10 mouse cellular contexts compared by ENCODE assay signal in genomic region chr8:124273606-124274218, GRCm38 (mm10). TPM values are rescaled to one million over a fixed set of nuclear protein-coding genes. Genes with fewer than 3 reads are reported as not detected.
DNase-seq lines count a peak whose midpoint lies in the region; ATAC-seq lines count a peak whose summit lies in the region.
"Had no signal": no experiment of that assay in that cellular context is flagged by ENCODE, and none has a peak within 500 bp of the region (broad histone marks: within the 10 kb centered on the region; RNA-seq: fewer than 3 reads in every experiment).

No protein-coding gene starts in this region.

- H3K9me3 ChIP-seq in embryonic facial prominence, embryonic 11.5 days (replicated peaks; ENCODE audit: control insufficient read depth, low read length): no peaks in the 10 kb centered on the region
- H3K9me3 ChIP-seq in embryonic facial prominence, embryonic 10.5 days: 0 out of 2 replicates have a peak, but pooled peaks cover 4% of the 10 kb centered on the region
- no peaks in the 10 kb centered on the region for H3K9me3 ChIP-seq in neural tube, embryonic 13.5 days
- no peaks in the 10 kb centered on the region for H3K9me3 ChIP-seq in neural tube, embryonic 15.5 days (replicated peaks)
- no peaks in the 10 kb centered on the region for H3K9me3 ChIP-seq in kidney, embryonic 16.5 days (ENCODE audit: low read length)

- no peak for DNase-seq in embryonic facial prominence, embryonic 11.5 days (ENCODE audit: low spot score)
- DNase-seq in embryonic facial prominence, embryonic 10.5 days (ENCODE audit: low spot score): no peak
- no peak for DNase-seq in urinary bladder, postnatal 36 days (ENCODE audit: low spot score in 2 of 2)
- DNase-seq in testis, postnatal 14 days (ENCODE audit: low spot score): no peak

- H3K36me3 ChIP-seq in embryonic facial prominence, embryonic 11.5 days (replicated peaks; ENCODE audit: control insufficient read depth, insufficient read depth, low read depth, low read length): no peaks in the 10 kb centered on the region
- peaks cover 30% of the 10 kb centered on the region for H3K36me3 ChIP-seq in embryonic facial prominence, embryonic 10.5 days (replicated peaks)
- peaks cover 7% of the 10 kb centered on the region for H3K36me3 ChIP-seq in neural tube, embryonic 13.5 days
- H3K36me3 ChIP-seq in neural tube, embryonic 15.5 days: no peaks in the 10 kb centered on the region
- H3K36me3 ChIP-seq in kidney, embryonic 16.5 days (ENCODE audit: insufficient read depth, low read length): no peaks in the 10 kb centered on the region

- 58% methylated on average over 8 of the region's 8 CpGs for WGBS in embryonic facial prominence, embryonic 11.5 days
- 68% methylated on average over 8 of the region's 8 CpGs for WGBS in embryonic facial prominence, embryonic 10.5 days
- WGBS in neural tube, embryonic 13.5 days: 69% methylated on average over 8 of the region's 8 CpGs
- 61% methylated on average over 8 of the region's 8 CpGs for WGBS in neural tube, embryonic 15.5 days
- 66% methylated on average over 8 of the region's 8 CpGs for WGBS in kidney, embryonic 16.5 days

- no peak overlapping the region for H3K4me2 ChIP-seq in embryonic facial prominence, embryonic 11.5 days (ENCODE audit: low read depth, low read length)
- H3K4me2 ChIP-seq in neural tube, embryonic 13.5 days: no peak overlapping the region
- no peak overlapping the region for H3K4me2 ChIP-seq in neural tube, embryonic 15.5 days
- H3K4me2 ChIP-seq in kidney, embryonic 16.5 days (replicated peaks; ENCODE audit: low read depth, low read length): no peak overlapping the region
- H3K4me2 ChIP-seq: embryonic facial prominence, embryonic 12.5 days; hindbrain, embryonic 14.5 days had no signal

- H3K9ac ChIP-seq in embryonic facial prominence, embryonic 11.5 days (replicated peaks; ENCODE audit: low read length): no peak overlapping the region
- H3K9ac ChIP-seq in neural tube, embryonic 13.5 days: no peak overlapping the region
- H3K9ac ChIP-seq in neural tube, embryonic 15.5 days (replicated peaks): no peak overlapping the region
- no peak overlapping the region for H3K9ac ChIP-seq in kidney, embryonic 16.5 days (replicated peaks; ENCODE audit: low read length)
- H3K9ac ChIP-seq: embryonic facial prominence, embryonic 12.5 days; hindbrain, embryonic 14.5 days had no signal

- H3K27me3 ChIP-seq in embryonic facial prominence, embryonic 11.5 days (ENCODE audit: control insufficient read depth, insufficient read depth, low read length): no peaks in the 10 kb centered on the region
- H3K27me3 ChIP-seq in embryonic facial prominence, embryonic 10.5 days (replicated peaks; ENCODE audit: low read depth, poor library complexity, severe bottlenecking): no peaks in the 10 kb centered on the region
- H3K27me3 ChIP-seq in neural tube, embryonic 13.5 days: no peaks in the 10 kb centered on the region
- H3K27me3 ChIP-seq in neural tube, embryonic 15.5 days (replicated peaks): no peaks in the 10 kb centered on the region
- no peaks in the 10 kb centered on the region for H3K27me3 ChIP-seq in kidney, embryonic 16.5 days (ENCODE audit: insufficient read depth, low read length)
- H3K27me3 ChIP-seq: embryonic facial prominence, embryonic 12.5 days had no signal

- 0 out of 2 replicates have a peak, but pooled peaks have one; percentile 26 for ATAC-seq in embryonic facial prominence, embryonic 11.5 days (replicated peaks; ENCODE audit: insufficient number of reproducible peaks, low FRiP score, low TSS enrichment, low read depth)
- ATAC-seq in neural tube, embryonic 13.5 days (ENCODE audit: low read depth): no peak
- no peak for ATAC-seq in neural tube, embryonic 15.5 days (ENCODE audit: low FRiP score)
- peak; percentile 51 for ATAC-seq in neutrophil, adult 5-6 weeks (ENCODE audit: extremely low read depth, insufficient number of reproducible peaks, low FRiP score, poor library complexity, severe bottlenecking)
- no peak for ATAC-seq in kidney, embryonic 16.5 days (ENCODE audit: low FRiP score, low TSS enrichment)

- no peak overlapping the region for H3K27ac ChIP-seq in embryonic facial prominence, embryonic 11.5 days (replicated peaks; ENCODE audit: low read depth, low read length)
- no peak overlapping the region for H3K27ac ChIP-seq in embryonic facial prominence, embryonic 10.5 days (replicated peaks)
- H3K27ac ChIP-seq in neural tube, embryonic 13.5 days (replicated peaks): 0 out of 2 replicates have a peak overlapping the region, but pooled peaks have one; percentile 9
- no peak overlapping the region for H3K27ac ChIP-seq in neural tube, embryonic 15.5 days (replicated peaks)
- H3K27ac ChIP-seq in kidney, embryonic 16.5 days (ENCODE audit: low read length): no peak overlapping the region
- H3K27ac ChIP-seq: embryonic facial prominence, embryonic 12.5 days; hindbrain, embryonic 14.5 days had no signal

- H3K4me1 ChIP-seq in embryonic facial prominence, embryonic 11.5 days (ENCODE audit: control insufficient read depth, insufficient read depth, low read length): no peaks in the 10 kb centered on the region
- H3K4me1 ChIP-seq in embryonic facial prominence, embryonic 10.5 days: peaks cover 33% of the 10 kb centered on the region
- H3K4me1 ChIP-seq in neural tube, embryonic 13.5 days (replicated peaks): peaks cover 77% of the 10 kb centered on the region
- H3K4me1 ChIP-seq in neural tube, embryonic 15.5 days: peaks cover 73% of the 10 kb centered on the region
- H3K4me1 ChIP-seq in kidney, embryonic 16.5 days (ENCODE audit: insufficient read depth, low read length): peaks cover 35% of the 10 kb centered on the region

- H3K4me3 ChIP-seq in embryonic facial prominence, embryonic 11.5 days (ENCODE audit: low read depth, low read length): no peak overlapping the region
- no peak overlapping the region for H3K4me3 ChIP-seq in embryonic facial prominence, embryonic 10.5 days
- no peak overlapping the region for H3K4me3 ChIP-seq in neural tube, embryonic 13.5 days
- H3K4me3 ChIP-seq in neural tube, embryonic 15.5 days (replicated peaks): no peak overlapping the region
- no peak overlapping the region for H3K4me3 ChIP-seq in kidney, embryonic 16.5 days (ENCODE audit: low read length)
- H3K4me3 ChIP-seq: embryonic facial prominence, embryonic 12.5 days had no signal

RNA-seq across cellular contexts. Expression of gene Galnt2, which starts 42.5 kb away (rescaled TPM):
- 52.5 and 54.7 TPM in 2 replicates for polyA plus RNA-seq in embryonic facial prominence, embryonic 11.5 days (2014; fragmentation: Nextera tagmentation; extraction: Ambion mirVana)
- polyA plus RNA-seq in embryonic facial prominence, embryonic 10.5 days (2016; fragmentation: Nextera tagmentation; extraction: Ambion mirVana): 34.8 and 42.2 TPM in 2 replicates
- polyA plus RNA-seq in neural tube, embryonic 13.5 days (2015; fragmentation: Nextera tagmentation; extraction: Ambion mirVana): 61.4 and 64.5 TPM in 2 replicates
- polyA plus RNA-seq in neural tube, embryonic 15.5 days (2015; fragmentation: Nextera tagmentation; extraction: Ambion mirVana): 59.7 and 62.7 TPM in 2 replicates
- total RNA-seq in neutrophil, adult 5-6 weeks (2017): 12.3 and 27.9 TPM in 2 replicates
- polyA plus RNA-seq in kidney, embryonic 16.5 days (2015; fragmentation: Nextera tagmentation; extraction: Ambion mirVana): 47.0 and 47.1 TPM in 2 replicates

Comparison
In these comparisons a context has a peak if more than half of its experiments do, and no peak if none do; other contexts are left out.
1. ATAC-seq: peak in embryonic facial prominence, embryonic 11.5 days (single experiment) and neutrophil, adult 5-6 weeks (single experiment); none in neural tube, embryonic 13.5 days (single experiment), neural tube, embryonic 15.5 days (single experiment) and kidney, embryonic 16.5 days (single experiment).